Mouse (Mus musculus) midbrain, embryonic 16.5 days (tissue): ENCODE measurements around the gene Pard3b. TPM values are rescaled to one million over a fixed set of nuclear protein-coding genes. Genes with fewer than 3 reads are reported as not detected.

Experiments used
- ATAC-seq: fragments of 200-750 bp; cut with Nextera tagmentation; 2 replicates; pipeline ENCODE4 v1.8.0; 2017; ENCODE audit warnings: moderate TSS enrichment
- H3K27ac ChIP-seq: fragments of 300-500 bp; sonication (generic); 2 replicates; pipeline ENCODE4 v1.5.1; 2014; ENCODE audit warnings: mild to moderate bottlenecking, low read length, mixed read lengths
- H3K27me3 ChIP-seq: fragments of 300-500 bp; sonication (generic); 2 replicates; pipeline ENCODE4 v1.6.1; 2014; ENCODE audit warnings: low read depth, low read length, mixed read lengths; ENCODE audit not compliant: control insufficient read depth, insufficient read depth
- H3K36me3 ChIP-seq: fragments of 300-500 bp; sonication (generic); 2 replicates; pipeline ENCODE4 v1.6.1; 2014; ENCODE audit warnings: mild to moderate bottlenecking, low read length, moderate library complexity, mixed read lengths; ENCODE audit not compliant: control insufficient read depth, insufficient read depth
- H3K4me1 ChIP-seq: fragments of 300-500 bp; sonication (generic); 2 replicates; pipeline ENCODE4 v1.6.1; 2014; ENCODE audit warnings: mild to moderate bottlenecking, low read length, mixed read lengths; ENCODE audit not compliant: control insufficient read depth, insufficient read depth
- H3K4me2 ChIP-seq: fragments of 300-500 bp; sonication (generic); 2 replicates; pipeline ENCODE4 v1.6.1; 2014; ENCODE audit warnings: mild to moderate bottlenecking, low read length, mixed read lengths
- H3K4me3 ChIP-seq: fragments of 300-500 bp; sonication (generic); 2 replicates; pipeline ENCODE4 v1.5.1; 2014; ENCODE audit warnings: low read depth, mild to moderate bottlenecking, low read length, moderate library complexity, mixed read lengths
- H3K9ac ChIP-seq: fragments of 300-500 bp; sonication (generic); 2 replicates; pipeline ENCODE4 v1.6.1; 2014; ENCODE audit warnings: low read depth, low read length, mixed read lengths
- H3K9me3 ChIP-seq: fragments of 300-500 bp; sonication (generic); replicated peaks from 2 replicates; pipeline ENCODE4 v1.6.1; 2014; ENCODE audit warnings: mild to moderate bottlenecking, low read length, mixed read lengths; ENCODE audit not compliant: control insufficient read depth, poor library complexity, severe bottlenecking
- WGBS: fragments of 180-500 bp; shearing (Covaris S2); extraction: QIAGEN DNeasy Blood & Tissue Kit; methylation state at CpG from one replicate; pipeline ENCODE4 v1.1.7; 2014; 5-methylcytosine and 5-hydroxymethylcytosine counted together
- polyA plus RNA-seq: library from polyadenylated mRNA; unstranded; fragments of >200 nt; fragmentation: Nextera tagmentation; extraction: Ambion mirVana; gene quantifications from 2 replicates; pipeline ENCODE4 v1.2.1, GENCODE M21; 2015

Gene Pard3b
- polyA plus RNA-seq, 1 experiment from 2014 or later, result 7.2 TPM

- Histone ChIP-seq H3K4me2 (no peak overlapping the region), H3K36me3 (no peaks in the 10 kb centered on the region), H3K27ac (no peak overlapping the region), H3K4me3 (no peak overlapping the region), H3K9ac (no peak overlapping the region), H3K9me3 (no peaks in the 10 kb centered on the region), H3K27me3 (no peaks in the 10 kb centered on the region), H3K4me1 (no peaks in the 10 kb centered on the region)
- no peak for ATAC-seq
- WGBS, result 93% methylated on average over 1 of the region's 1 CpGs
Measured at GRCm38 (mm10) chr1:62466544-62466943, 827.9 kb downstream of the Pard3b start.

GRCm38 (mm10) chr1:62483059-62483458 lies 844.4 kb downstream of the Pard3b start:
- Histone ChIP-seq H3K36me3 (no peaks in the 10 kb centered on the region), H3K9ac (no peak overlapping the region), H3K4me2 (no peak overlapping the region), H3K27ac (no peak overlapping the region), H3K27me3 (no peaks in the 10 kb centered on the region), H3K9me3 (no peaks in the 10 kb centered on the region), H3K4me1 (no peaks in the 10 kb centered on the region), H3K4me3 (no peak overlapping the region)
- no peak for ATAC-seq
- 92% methylated on average over 2 of the region's 2 CpGs for WGBS

GRCm38 (mm10) chr1:62488871-62489270 lies 850.2 kb downstream of the Pard3b start:
- Histone ChIP-seq H3K27me3 (no peaks in the 10 kb centered on the region), H3K27ac (no peak overlapping the region), H3K9me3 (no peaks in the 10 kb centered on the region), H3K4me2 (no peak overlapping the region), H3K4me1 (no peaks in the 10 kb centered on the region), H3K9ac (no peak overlapping the region), H3K4me3 (no peak overlapping the region), H3K36me3 (no peaks in the 10 kb centered on the region)
- no peak for ATAC-seq
- WGBS, result 54% methylated on average over 6 of the region's 6 CpGs

- no peaks in the 10 kb centered on the region for H3K36me3 ChIP-seq
- H3K4me3 ChIP-seq, result no peak overlapping the region
- H3K27me3 ChIP-seq, result no peaks in the 10 kb centered on the region
- 74% methylated on average over 5 of the region's 5 CpGs for WGBS
- no peaks in the 10 kb centered on the region for H3K9me3 ChIP-seq
- no peak overlapping the region for H3K9ac ChIP-seq
- no peak overlapping the region for H3K4me2 ChIP-seq
- H3K4me1 ChIP-seq, result no peaks in the 10 kb centered on the region
- H3K27ac ChIP-seq, result no peak overlapping the region
- no peak for ATAC-seq
Measured at GRCm38 (mm10) chr1:62499146-62499545, 860.5 kb downstream of the Pard3b start.

GRCm38 (mm10) chr1:62510501-62510900 lies 871.9 kb downstream of the Pard3b start:
- WGBS, result 46% methylated on average over 4 of the region's 4 CpGs

GRCm38 (mm10) chr1:62511681-62512080 lies 873.1 kb downstream of the Pard3b start:
- no peaks in the 10 kb centered on the region for H3K27me3 ChIP-seq
- no peak overlapping the region for H3K4me3 ChIP-seq
- no peak overlapping the region for H3K9ac ChIP-seq
- no peak overlapping the region for H3K4me2 ChIP-seq
- peaks cover 7% of the 10 kb centered on the region; the same call in 1 of the 2 replicates for H3K4me1 ChIP-seq
- 76% methylated on average over 3 of the region's 3 CpGs for WGBS
- no peak for ATAC-seq
- H3K27ac ChIP-seq, result no peak overlapping the region
- no peaks in the 10 kb centered on the region for H3K36me3 ChIP-seq
- no peaks in the 10 kb centered on the region for H3K9me3 ChIP-seq

More at GRCm38 (mm10) chr1:62510501-62510900, 871.9 kb downstream of the Pard3b start:
- no peaks in the 10 kb centered on the region for H3K9me3 ChIP-seq
- H3K4me3 ChIP-seq, result no peak overlapping the region
- H3K4me1 ChIP-seq, result peaks cover 7% of the 10 kb centered on the region
- H3K9ac ChIP-seq, result no peak overlapping the region
- no peak overlapping the region for H3K27ac ChIP-seq
- H3K27me3 ChIP-seq, result no peaks in the 10 kb centered on the region
- H3K36me3 ChIP-seq, result no peaks in the 10 kb centered on the region
- no peak for ATAC-seq
- no peak overlapping the region for H3K4me2 ChIP-seq

- no peak overlapping the region for H3K4me3 ChIP-seq
- H3K9me3 ChIP-seq, result no peaks in the 10 kb centered on the region
- no peak overlapping the region for H3K9ac ChIP-seq
- H3K36me3 ChIP-seq, result no peaks in the 10 kb centered on the region
- WGBS, result 60% methylated on average over 2 of the region's 2 CpGs
- H3K4me1 ChIP-seq, result peaks cover 5% of the 10 kb centered on the region
- H3K27me3 ChIP-seq, result no peaks in the 10 kb centered on the region
- 0 out of 2 replicates have a peak overlapping the region, but pooled peaks have one; percentile 28 for H3K27ac ChIP-seq
- no peak overlapping the region for H3K4me2 ChIP-seq
- ATAC-seq, result no peak
Measured at GRCm38 (mm10) chr1:62518621-62519213, 880.1 kb downstream of the Pard3b start.

GRCm38 (mm10) chr1:62521368-62521767 lies 882.7 kb downstream of the Pard3b start:
- no peaks in the 10 kb centered on the region for H3K36me3 ChIP-seq
- no peaks in the 10 kb centered on the region for H3K9me3 ChIP-seq
- H3K27ac ChIP-seq, result no peak overlapping the region
- 91% methylated on average over 7 of the region's 7 CpGs for WGBS
- no peak overlapping the region for H3K4me2 ChIP-seq
- no peaks in the 10 kb centered on the region; the same call in 1 of the 2 replicates for H3K4me1 ChIP-seq
- H3K9ac ChIP-seq, result no peak overlapping the region
- no peak for ATAC-seq
- no peak overlapping the region for H3K4me3 ChIP-seq
- H3K27me3 ChIP-seq, result no peaks in the 10 kb centered on the region

GRCm38 (mm10) chr1:62522761-62523160 lies 884.1 kb downstream of the Pard3b start:
- Histone ChIP-seq H3K9me3 (no peaks in the 10 kb centered on the region), H3K27me3 (no peaks in the 10 kb centered on the region), H3K36me3 (no peaks in the 10 kb centered on the region), H3K9ac (no peak overlapping the region), H3K4me1 (peaks cover 4% of the 10 kb centered on the region), H3K4me3 (no peak overlapping the region), H3K4me2 (no peak overlapping the region), H3K27ac (no peak overlapping the region)
- 65% methylated on average over 2 of the region's 2 CpGs for WGBS
- no peak for ATAC-seq
